ENCODE assay signal across 8 mouse cellular contexts in the genomic region with DNA sequence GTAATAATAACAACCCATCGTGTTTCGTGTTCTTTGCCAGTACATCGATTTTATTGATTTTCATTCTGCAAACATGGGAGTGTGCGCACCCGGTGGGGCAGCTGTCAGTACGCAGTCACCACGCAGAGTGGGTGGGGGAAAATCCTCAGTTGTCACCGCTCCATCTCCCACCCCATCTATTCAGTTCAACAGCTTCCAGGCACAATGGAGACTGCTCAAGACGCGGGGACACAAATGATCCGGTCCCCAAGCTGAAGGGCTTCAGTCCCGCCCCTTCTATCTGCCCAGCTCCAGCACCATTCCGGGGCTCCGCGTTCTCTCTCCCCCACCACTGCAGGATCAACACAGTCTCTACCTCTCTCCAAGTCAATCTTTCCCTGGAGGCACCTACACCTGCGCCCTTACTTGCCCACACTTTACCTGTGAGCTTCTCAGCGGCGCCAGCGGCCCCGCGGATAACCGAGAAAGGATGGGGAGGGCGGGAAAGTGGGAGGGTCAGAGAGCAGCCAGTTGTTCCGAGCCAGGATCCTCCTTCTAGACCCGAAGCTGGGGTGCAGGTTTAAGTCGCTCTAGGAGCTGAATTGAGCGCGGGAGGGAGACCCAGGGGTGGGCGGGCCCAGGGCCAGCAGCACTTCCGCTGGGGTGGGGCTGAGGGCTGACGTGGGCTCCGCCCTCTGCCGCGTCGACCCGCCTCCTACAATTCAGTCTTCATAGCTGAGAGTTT. TPM values are rescaled to one million over a fixed set of nuclear protein-coding genes. Genes with fewer than 3 reads are reported as not detected.
DNase-seq lines count a peak whose midpoint lies in the region; ATAC-seq lines count a peak whose summit lies in the region.

No protein-coding gene starts in this region.

- H3K4me2 ChIP-seq in forebrain, embryonic 11.5 days (ENCODE audit: low read depth, low read length, severe bottlenecking), result peak overlapping the region; percentile 95

- peak overlapping the region; percentile 54 for H3K4me3 ChIP-seq in forebrain, embryonic 11.5 days (ENCODE audit: low read depth, low read length)
- peak overlapping the region; percentile 91 for H3K4me3 ChIP-seq in megakaryocyte, embryonic 14.5 days (replicated peaks)

- H3K36me3 ChIP-seq in forebrain, embryonic 11.5 days (ENCODE audit: control insufficient read depth, insufficient read depth, low read length), result no peaks in the 10 kb centered on the region
- no peaks in the 10 kb centered on the region for H3K36me3 ChIP-seq in megakaryocyte, embryonic 14.5 days (replicated peaks; ENCODE audit: low read length)

- peaks cover 7% of the 10 kb centered on the region; the same call in 1 of the 2 replicates for H3K4me1 ChIP-seq in forebrain, embryonic 11.5 days (replicated peaks; ENCODE audit: control insufficient read depth, insufficient read depth, low read length)
- peaks cover 36% of the 10 kb centered on the region for H3K4me1 ChIP-seq in megakaryocyte, embryonic 14.5 days

- peak overlapping the region; percentile 66 for H3K9ac ChIP-seq in forebrain, embryonic 11.5 days (ENCODE audit: low read length)

- peak; percentile 64 for ATAC-seq in forebrain, embryonic 11.5 days (replicated peaks; ENCODE audit: low FRiP score)

- intact Hi-C loops in heart, postnatal 25 days (cut with DNase I), result no loop called here

- peaks cover 42% of the 10 kb centered on the region for H3K27me3 ChIP-seq in forebrain, embryonic 11.5 days (ENCODE audit: control insufficient read depth, insufficient read depth, low read length)
- H3K27me3 ChIP-seq in megakaryocyte, embryonic 14.5 days (replicated peaks), result peaks cover 64% of the 10 kb centered on the region

- DNase-seq in 3134 (ENCODE audit: extremely low read depth, insufficient read length, low spot score) (peak; percentile 92), adipocyte (ENCODE audit: low spot score) (peak; percentile 21)
- peak; percentile 85 for DNase-seq in forebrain, embryonic 11.5 days (ENCODE audit: low spot score)
- DNase-seq in heart, postnatal 25 days (ENCODE audit: low spot score), result peak; percentile 6
- peak; percentile 90 to 93 for DNase-seq in kidney, postnatal 4 days
- peak; percentile 49 to 63 for DNase-seq in spleen, postnatal 36 days (ENCODE audit: low spot score in 2 of 2)
- DNase-seq in cerebellum, adult 11 months, result no peak

- no peak overlapping the region for H3K27ac ChIP-seq in forebrain, embryonic 11.5 days (ENCODE audit: low read depth, low read length)

- H3K9me3 ChIP-seq in forebrain, embryonic 11.5 days (ENCODE audit: control insufficient read depth, low read length), result no peaks in the 10 kb centered on the region
- H3K9me3 ChIP-seq in megakaryocyte, embryonic 14.5 days, result 0 out of 2 replicates have a peak, but pooled peaks cover 6% of the 10 kb centered on the region

- under 1% methylated on average over 36 of the region's 36 CpGs for WGBS in forebrain, embryonic 11.5 days

RNA-seq across cellular contexts. Expression of a gene that starts 5.8 kb away (rescaled TPM):
- polyA plus RNA-seq in forebrain, embryonic 11.5 days (2014; fragmentation: Nextera tagmentation; extraction: Ambion mirVana), result 6.6 and 6.7 TPM in 2 replicates
- total RNA-seq in heart, postnatal 25 days (2021), result 1 to 10 TPM; 1.5 to 2.1 TPM
- 0.77 and 1.3 TPM in 2 replicates for polyA plus RNA-seq in megakaryocyte, embryonic 14.5 days (2012; ENCODE audit: insufficient read depth, low replicate concordance)

RNA-seq across cellular contexts. Expression of a gene that starts 24.3 kb away (rescaled TPM):
- not detected in 2 replicates for polyA plus RNA-seq in forebrain, embryonic 11.5 days (2014; fragmentation: Nextera tagmentation; extraction: Ambion mirVana)
- total RNA-seq in heart, postnatal 25 days (2021), result 1 to 10 TPM in 1 of 2 experiments, under 1 TPM in 1; 0.83 to 1.8 TPM
- polyA plus RNA-seq in megakaryocyte, embryonic 14.5 days (2012; ENCODE audit: insufficient read depth, low replicate concordance), result 7.1 and 12.7 TPM in 2 replicates
